Mouse (Mus musculus) adrenal gland, postnatal 10 days (tissue): Measurements from ENCODE around the gene Dnaja1. TPM values are rescaled to one million over a fixed set of nuclear protein-coding genes. Genes with fewer than 3 reads are reported as not detected.

Source experiments
- DNase-seq: peaks from one replicate; pipeline ENCODE4 v3.0.0; 2021; ENCODE audit warnings: mixed read lengths
- long read RNA-seq, 2 experiments: library from polyadenylated mRNA; stranded (forward); transcript quantifications; one replicate each; pipeline ENCODE4 v2.0.0; 2021
- total RNA-seq, 2 experiments: library from RNA; stranded (reverse); gene quantifications; 2 replicates each; pipeline ENCODE4 v1.2.3; 2021

Dnaja1 gene
- total RNA-seq, result 100 to 1,000 TPM; 199 to 219 TPM
- long read RNA-seq, experiment 1, full-length matches to known transcripts, result 423 of 493 reads
- long read RNA-seq, experiment 1, partial matches to known transcripts, result 53 of 493 reads
- long read RNA-seq, experiment 1, other reads (novel, unspliced or antisense), result 17 of 493 reads
- long read RNA-seq, experiment 2, full-length matches to known transcripts, result 171 of 189 reads
- long read RNA-seq, experiment 2, partial matches to known transcripts, result 15 of 189 reads
- long read RNA-seq, experiment 2, other reads (novel, unspliced or antisense), result 3 of 189 reads

GRCm38 (mm10) chr4:40722011-40722666 is at the start of gene Dnaja1:
TSS of gene Dnaja1 (plus strand) at chr4:40722150.
- DNase-seq, result peak; percentile 99

- DNase-seq, result no peak
Measured at GRCm38 (mm10) chr4:40673526-40673925, 48.4 kb upstream of the Dnaja1 start.

GRCm38 (mm10) chr4:40676338-40676737 is 45.6 kb upstream of the Dnaja1 start:
- DNase-seq, result no peak

GRCm38 (mm10) chr4:40677132-40677531 is 44.8 kb upstream of the Dnaja1 start:
- DNase-seq, result peak; percentile 34

- peak; percentile 38 for DNase-seq
Measured at GRCm38 (mm10) chr4:40680250-40680860, 41.6 kb upstream of the Dnaja1 start.

- DNase-seq, result peak; percentile 73
Measured at GRCm38 (mm10) chr4:40681908-40682307, 40.0 kb upstream of the Dnaja1 start.

- no peak for DNase-seq
Measured at GRCm38 (mm10) chr4:40682359-40682758, 39.6 kb upstream of the Dnaja1 start.

- no peak for DNase-seq
Measured at GRCm38 (mm10) chr4:40683306-40683705, 38.6 kb upstream of the Dnaja1 start.

- DNase-seq, result no peak
Measured at GRCm38 (mm10) chr4:40691100-40691499, 30.9 kb upstream of the Dnaja1 start.

GRCm38 (mm10) chr4:40697059-40697458 is 24.9 kb upstream of the Dnaja1 start:
- DNase-seq, result no peak

GRCm38 (mm10) chr4:40700216-40700615 is 21.7 kb upstream of the Dnaja1 start:
- peak; percentile 36 for DNase-seq

GRCm38 (mm10) chr4:40701796-40702195 is 20.2 kb upstream of the Dnaja1 start:
- no peak for DNase-seq

- DNase-seq, result peak; percentile 97
Measured at GRCm38 (mm10) chr4:40702797-40703709, 18.9 kb upstream of the Dnaja1 start, which contains the start of gene Aptx. TSS of gene Aptx (minus strand) at chr4:40703194.

- peak; percentile 22 for DNase-seq
Measured at GRCm38 (mm10) chr4:40703710-40704275, 18.2 kb upstream of the Dnaja1 start.

- no peak for DNase-seq
Measured at GRCm38 (mm10) chr4:40717141-40717540, 4.8 kb upstream of the Dnaja1 start.

GRCm38 (mm10) chr4:40720910-40721309 is 1.0 kb upstream of the Dnaja1 start:
- DNase-seq, result no peak

GRCm38 (mm10) chr4:40722687-40723460 is 924 bp downstream of the Dnaja1 start:
- DNase-seq, result peak; percentile 86

GRCm38 (mm10) chr4:40725141-40725540 is 3.2 kb downstream of the Dnaja1 start:
- DNase-seq, result no peak

GRCm38 (mm10) chr4:40725554-40725953 is 3.6 kb downstream of the Dnaja1 start:
- DNase-seq, result no peak

GRCm38 (mm10) chr4:40727247-40727646 is 5.3 kb downstream of the Dnaja1 start:
- DNase-seq, result no peak

- DNase-seq, result no peak
Measured at GRCm38 (mm10) chr4:40731262-40731661, 9.3 kb downstream of the Dnaja1 start.
